Mouse (Mus musculus) stomach, embryonic 16.5 days (tissue): ENCODE data around the gene Hist1h2be. TPM values are rescaled to one million over a fixed set of nuclear protein-coding genes. Genes with fewer than 3 reads are reported as not detected.
"Not testable (repeated sequence)": the region's sequence is repeated elsewhere in the genome, so short reads cannot be mapped to it uniquely, and the experiment has no call there.

Source experiments
- ATAC-seq: fragments of 200-750 bp; cut with Nextera tagmentation; 2 replicates; pipeline ENCODE4 v1.8.0; 2017; ENCODE audit warnings: moderate number of reproducible peaks, moderate TSS enrichment; ENCODE audit not compliant: insufficient read depth, low FRiP score
- H3K27ac ChIP-seq: fragments of 300-500 bp; sonication (generic); 2 replicates; pipeline ENCODE4 v1.5.1; 2014; ENCODE audit warnings: low read length
- H3K27me3 ChIP-seq: fragments of 300-500 bp; sonication (generic); 2 replicates; pipeline ENCODE4 v1.6.1; 2014; ENCODE audit warnings: low read length, control low read depth, mixed read lengths; ENCODE audit not compliant: control insufficient read depth, insufficient read depth
- H3K36me3 ChIP-seq: fragments of 300-500 bp; sonication (generic); 2 replicates; pipeline ENCODE4 v1.6.1; 2014; ENCODE audit warnings: low read length; ENCODE audit not compliant: control insufficient read depth, insufficient read depth
- H3K4me1 ChIP-seq: fragments of 300-500 bp; sonication (generic); 2 replicates; pipeline ENCODE4 v1.6.1; 2014; ENCODE audit warnings: low read length, control low read depth, mixed read lengths; ENCODE audit not compliant: control insufficient read depth, insufficient read depth
- H3K4me2 ChIP-seq: fragments of 300-500 bp; sonication (generic); 2 replicates; pipeline ENCODE4 v1.6.1; 2014; ENCODE audit warnings: low read depth, low read length, mixed read lengths
- H3K4me3 ChIP-seq: fragments of 300-500 bp; sonication (generic); replicated peaks from 2 replicates; pipeline ENCODE4 v1.5.1; 2014; ENCODE audit warnings: mild to moderate bottlenecking, low read length
- H3K9ac ChIP-seq: fragments of 300-500 bp; sonication (generic); 2 replicates; pipeline ENCODE4 v1.6.1; 2014; ENCODE audit warnings: low read length
- H3K9me3 ChIP-seq: fragments of 300-500 bp; sonication (generic); replicated peaks from 2 replicates; pipeline ENCODE4 v1.6.1; 2016; ENCODE audit warnings: low read length, control low read depth; ENCODE audit not compliant: control insufficient read depth
- WGBS: fragments of 180-500 bp; shearing (Covaris S2); extraction: QIAGEN DNeasy Blood & Tissue Kit; methylation state at CpG from one replicate; pipeline ENCODE4 v1.1.7; 2014; 5-methylcytosine and 5-hydroxymethylcytosine counted together
- polyA plus RNA-seq: library from polyadenylated mRNA; unstranded; fragments of >200 nt; fragmentation: Nextera tagmentation; extraction: Ambion mirVana; gene quantifications from 2 replicates; pipeline ENCODE4 v1.2.1, GENCODE M21; 2015

Hist1h2be gene
- polyA plus RNA-seq, 1 experiment from 2014 or later, result 3.0 TPM

- Histone ChIP-seq H3K36me3 (no peaks in the 10 kb centered on the region), H3K27ac (peak within 1 kb of the TSS; percentile 90), H3K4me2 (peak within 1 kb of the TSS; percentile 78), H3K9ac (peak within 1 kb of the TSS; percentile 64), H3K9me3 (no peaks in the 10 kb centered on the region), H3K4me3 (peak within 1 kb of the TSS; percentile 52), H3K4me1 (peaks cover 28% of the 10 kb centered on the region), H3K27me3 (no peaks in the 10 kb centered on the region)
- WGBS, result under 1% methylated on average over 18 of the region's 18 CpGs
- ATAC-seq, result peak; percentile 63
These were observed 45.6 kb downstream of the Hist1h2be start, which contains the start of gene Hist1h3d for GRCm38 (mm10) chr13:23575271-23575851. Gene Hist1h3d, plus strand, starts transcription at chr13:23575763.

- ATAC-seq, result not testable (repeated sequence)
- peaks cover 33% of the 10 kb centered on the region for H3K4me1 ChIP-seq
- WGBS, result under 1% methylated on average over 6 of the region's 39 CpGs
These were observed 46.3 kb downstream of the Hist1h2be start for GRCm38 (mm10) chr13:23574546-23575170.

GRCm38 (mm10) chr13:23573898-23574524 is 46.9 kb downstream of the Hist1h2be start, which contains the start of the genes Hist1h2bf and Hist1h2ad:
Gene Hist1h2bf, minus strand, starts transcription at chr13:23574196.
Gene Hist1h2ad, plus strand, starts transcription at chr13:23574381.
- not testable (repeated sequence) for H3K9me3 ChIP-seq, H3K27me3 ChIP-seq, H3K36me3 ChIP-seq
- ATAC-seq, result peak; percentile 91
- Histone ChIP-seq H3K4me1 (peaks cover 33% of the 10 kb centered on the region), H3K9ac (peak within 1 kb of the TSS; percentile 71), H3K4me3 (peak within 1 kb of the TSS; percentile 54), H3K27ac (peak within 1 kb of the TSS; percentile 91), H3K4me2 (peak within 1 kb of the TSS; percentile 78)
- WGBS, result under 1% methylated on average over 22 of the region's 42 CpGs

More at GRCm38 (mm10) chr13:23574546-23575170, 46.3 kb downstream of the Hist1h2be start:
- H3K9me3 ChIP-seq, H3K36me3 ChIP-seq, H3K27me3 ChIP-seq: not testable (repeated sequence)
- Histone ChIP-seq H3K9ac (0 out of 2 replicates have a peak overlapping the region, but pooled peaks have one; percentile 57), H3K27ac (peak overlapping the region; percentile 80), H3K4me3 (peak overlapping the region; percentile 40), H3K4me2 (peak overlapping the region; percentile 78)

- Histone ChIP-seq H3K27ac (peak overlapping the region; percentile 91), H3K4me1 (peaks cover 33% of the 10 kb centered on the region), H3K4me2 (peak overlapping the region; percentile 75), H3K9ac (peak overlapping the region; percentile 71), H3K4me3 (peak overlapping the region; percentile 54)
- 6% methylated on average over 17 of the region's 20 CpGs for WGBS
- ATAC-seq, H3K9me3 ChIP-seq, H3K36me3 ChIP-seq, H3K27me3 ChIP-seq: not testable (repeated sequence)
These were observed 47.7 kb downstream of the Hist1h2be start for GRCm38 (mm10) chr13:23573034-23573897.

GRCm38 (mm10) chr13:23572218-23573033 is 48.5 kb downstream of the Hist1h2be start:
- H3K27me3 ChIP-seq, result no peaks in the 10 kb centered on the region

GRCm38 (mm10) chr13:23571504-23572217 is 49.3 kb downstream of the Hist1h2be start:
- WGBS, result 0% methylated on average over 9 of the region's 34 CpGs

More at GRCm38 (mm10) chr13:23572218-23573033, 48.5 kb downstream of the Hist1h2be start:
- H3K9me3 ChIP-seq, result no peaks in the 10 kb centered on the region
- peak overlapping the region; percentile 75 for H3K4me2 ChIP-seq
- H3K9ac ChIP-seq, result peak overlapping the region; percentile 62
- 21% methylated on average over 2 of the region's 2 CpGs for WGBS
- peaks cover 32% of the 10 kb centered on the region for H3K4me1 ChIP-seq
- no peaks in the 10 kb centered on the region for H3K36me3 ChIP-seq
- peak overlapping the region; percentile 93 for H3K27ac ChIP-seq
- no peak for ATAC-seq
- H3K4me3 ChIP-seq, result peak overlapping the region; percentile 54

GRCm38 (mm10) chr13:23571022-23571503 is 49.9 kb downstream of the Hist1h2be start, which contains the start of the genes Hist1h2ae and Hist1h2bg:
Gene Hist1h2ae, minus strand, starts transcription at chr13:23571220.
Gene Hist1h2bg, plus strand, starts transcription at chr13:23571396.
- WGBS, result under 1% methylated on average over 18 of the region's 18 CpGs
- H3K27ac ChIP-seq, result peak within 1 kb of the TSS; percentile 95
- H3K4me1 ChIP-seq, result peaks cover 23% of the 10 kb centered on the region
- no peaks in the 10 kb centered on the region for H3K36me3 ChIP-seq
- peak within 1 kb of the TSS; percentile 70 for H3K9ac ChIP-seq
- H3K9me3 ChIP-seq, result no peaks in the 10 kb centered on the region
- peak within 1 kb of the TSS; percentile 75 for H3K4me2 ChIP-seq
- no peaks in the 10 kb centered on the region for H3K27me3 ChIP-seq
- peak; percentile 91 for ATAC-seq
- peak within 1 kb of the TSS; percentile 54 for H3K4me3 ChIP-seq

More at GRCm38 (mm10) chr13:23571504-23572217, 49.3 kb downstream of the Hist1h2be start:
- Histone ChIP-seq H3K9ac (peak overlapping the region; percentile 70), H3K4me3 (peak overlapping the region; percentile 54), H3K27ac (peak overlapping the region; percentile 93), H3K4me2 (peak overlapping the region; percentile 75), H3K4me1 (peaks cover 27% of the 10 kb centered on the region)
- not testable (repeated sequence) for H3K36me3 ChIP-seq, H3K9me3 ChIP-seq, ATAC-seq, H3K27me3 ChIP-seq
